Mouse (Mus musculus) bone marrow, adult 2 months (tissue): ENCODE measurements around the gene Mettl26.

ENCODE experiments used
- CTCF ChIP-seq: fragments of 200-500 bp; IDR thresholded peaks from 2 replicates; pipeline ENCODE4 v1.5.1; 2011; ENCODE audit warnings: low read length, control low read depth; ENCODE audit not compliant: control insufficient read depth, insufficient read depth
- POLR2A ChIP-seq: fragments of 200-500 bp; IDR thresholded peaks from 2 replicates; pipeline ENCODE4 v1.6.1; 2011; ENCODE audit warnings: low read depth, mild to moderate bottlenecking, control low read depth, low read length, borderline replicate concordance; ENCODE audit not compliant: control insufficient read depth

GRCm38 (mm10) chr17:25827546-25828222 lies 47.2 kb upstream of the Mettl26 start:
- TF ChIP-seq CTCF (no peak), POLR2A (no peak)
